Mouse (Mus musculus) frontal cortex, postnatal 14 days (tissue): ENCODE results near the gene Ambp.

Experiments used
- DNase-seq, 2 experiments: peaks; one replicate each; pipeline ENCODE4 v3.0.0; 2022; ENCODE audit warnings: low spot score in 2 of 2

The Ambp gene

DNA sequence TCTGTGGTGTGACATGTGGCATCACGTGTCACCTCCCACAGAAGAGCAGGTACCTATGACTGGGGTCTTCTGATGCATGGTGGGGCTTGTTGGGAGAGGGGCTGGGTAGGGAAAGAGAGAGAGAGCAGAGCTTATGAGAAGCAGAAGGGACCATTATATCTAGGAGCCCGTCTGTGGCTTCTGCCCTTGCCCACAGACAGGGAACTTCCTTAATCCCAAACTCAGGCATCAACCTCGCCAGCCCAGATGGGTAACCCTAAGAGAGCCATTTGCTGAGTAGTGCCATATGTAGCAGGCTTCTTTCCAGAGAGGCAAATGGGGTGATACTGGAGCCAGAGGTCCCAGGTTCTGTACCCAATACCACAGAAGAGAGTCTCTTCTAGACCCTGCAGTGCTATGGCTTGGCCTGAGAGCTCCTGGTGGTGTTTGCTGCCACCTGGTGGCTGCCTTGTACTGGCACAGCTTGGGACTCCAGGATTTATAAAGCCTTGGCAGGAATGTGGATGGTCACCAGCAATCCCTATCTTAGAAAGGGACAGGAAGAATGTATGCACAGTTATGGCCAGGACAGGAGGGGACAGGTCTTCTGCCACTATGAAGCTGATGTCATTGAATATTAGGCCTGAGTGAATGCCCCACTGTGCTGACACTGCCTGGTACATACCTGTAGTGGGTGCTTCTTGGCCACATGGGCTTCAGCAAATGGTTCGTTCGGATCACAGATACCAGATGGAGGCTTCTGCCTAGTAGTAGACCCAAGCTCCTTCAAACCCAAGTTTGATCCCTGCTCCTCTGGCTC lies 35.8 kb downstream of the Ambp start:
- DNase-seq: peak; percentile 59 to 76

DNA sequence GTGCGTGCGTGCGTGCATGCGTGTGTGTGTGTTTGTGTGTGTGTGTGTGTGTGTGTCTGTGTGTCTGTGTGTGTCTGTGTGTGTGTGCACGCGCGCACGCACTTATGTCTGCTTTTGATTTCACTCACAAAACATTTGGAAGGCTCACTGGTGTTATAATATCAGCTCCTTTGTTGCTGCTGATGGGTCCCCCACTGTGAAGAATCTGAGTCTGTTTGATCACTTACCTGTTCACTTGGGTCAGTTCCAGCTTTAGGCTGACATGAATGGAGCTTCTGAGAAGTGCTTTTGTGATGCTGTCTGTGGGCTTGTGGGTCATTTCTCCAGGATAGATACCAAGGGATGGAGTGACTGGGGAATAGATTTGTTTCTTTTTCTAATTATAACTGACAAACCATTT lies 48.9 kb downstream of the Ambp start:
- no peak for DNase-seq

DNA sequence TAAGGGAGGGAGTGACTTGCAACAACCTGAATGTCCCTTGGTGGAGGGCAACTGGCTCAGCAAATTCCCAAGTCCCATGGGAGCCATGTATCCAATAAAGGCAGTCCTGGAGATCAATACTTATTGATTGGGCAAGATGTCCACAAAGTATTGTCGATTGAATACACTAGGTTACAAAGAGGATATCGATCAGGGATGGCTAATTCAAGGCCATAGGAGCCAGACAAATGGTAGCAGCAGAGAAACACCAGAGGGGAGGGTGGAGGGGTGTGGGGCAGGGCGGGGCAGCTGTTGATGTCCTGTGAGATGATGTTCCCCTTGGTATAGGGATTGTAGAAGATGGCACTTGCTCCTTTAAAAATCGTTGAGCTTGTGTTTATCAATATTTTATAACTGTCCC lies 52.6 kb downstream of the Ambp start:
- no peak for DNase-seq

DNA sequence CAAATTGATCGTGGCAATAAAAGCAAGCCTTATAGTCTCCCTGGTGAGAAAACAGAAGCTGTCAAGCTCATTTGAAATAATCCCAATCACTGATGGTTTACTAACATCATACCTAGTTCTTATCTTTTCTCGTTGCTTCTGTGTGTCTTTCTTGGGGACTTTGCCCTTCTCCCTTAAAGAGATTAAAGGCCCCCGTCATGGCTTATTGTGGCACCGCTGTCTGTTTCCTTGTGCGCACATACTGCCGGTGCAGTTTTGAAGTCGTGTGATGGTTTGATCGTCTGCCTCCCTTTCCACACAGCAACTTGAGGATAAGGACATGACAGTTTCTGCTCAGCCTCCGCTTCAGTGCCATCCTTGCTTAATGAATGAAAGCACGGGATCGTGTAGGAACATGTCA lies 54.1 kb downstream of the Ambp start:
- no peak for DNase-seq

DNA sequence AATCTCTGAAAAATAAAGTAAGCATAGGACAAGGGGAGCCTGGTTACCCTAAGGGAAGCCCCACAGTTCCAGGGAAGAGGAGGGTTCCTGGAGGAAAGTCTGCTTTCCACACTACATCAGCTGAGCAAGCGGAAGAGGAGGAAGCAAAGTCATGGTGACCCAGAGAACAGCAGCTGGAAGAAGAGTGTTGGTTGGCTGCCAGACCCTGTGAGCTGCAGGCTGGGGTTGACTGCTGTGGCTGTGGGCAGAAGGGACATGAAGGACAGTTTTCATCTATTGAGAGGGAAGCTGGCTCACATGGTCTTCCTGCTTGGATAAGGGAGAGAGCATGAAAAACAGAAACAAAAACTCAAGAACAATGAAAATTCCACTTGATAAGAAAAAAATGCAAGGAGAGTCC lies 57.0 kb downstream of the Ambp start:
- no peak for DNase-seq
